Mouse (Mus musculus) fat pad, adult 2 months (tissue): ENCODE measurements around the gene Pdia4.
"Not testable (repeated sequence)": the region's sequence is repeated elsewhere in the genome, so short reads cannot be mapped to it uniquely, and the experiment has no call there.

Experiments
- DNase-seq: peaks from one replicate; pipeline ENCODE4 v3.0.0-alpha.2; 2011; ENCODE audit warnings: low read depth, low spot score; ENCODE audit errors: extremely low read depth

Gene Pdia4

GRCm38 (mm10) chr6:47813257-47813878 lies at the start of gene Pdia4:
Gene Pdia4 (minus strand): TSS chr6:47813430.
- DNase-seq = peak; percentile 92

- DNase-seq = not testable (repeated sequence)
Measured at GRCm38 (mm10) chr6:47857729-47858128, 44.5 kb upstream of the Pdia4 start.

GRCm38 (mm10) chr6:47857241-47857640 lies 44.0 kb upstream of the Pdia4 start:
- DNase-seq = no peak

- DNase-seq = no peak
Measured at GRCm38 (mm10) chr6:47845779-47846178, 32.5 kb upstream of the Pdia4 start.

GRCm38 (mm10) chr6:47842337-47842736 lies 29.1 kb upstream of the Pdia4 start:
- no peak for DNase-seq

GRCm38 (mm10) chr6:47841831-47842230 lies 28.6 kb upstream of the Pdia4 start:
- no peak for DNase-seq

- no peak for DNase-seq
Measured at GRCm38 (mm10) chr6:47841077-47841476, 27.8 kb upstream of the Pdia4 start.

GRCm38 (mm10) chr6:47837630-47838029 lies 24.4 kb upstream of the Pdia4 start:
- DNase-seq = no peak

- DNase-seq = no peak
Measured at GRCm38 (mm10) chr6:47835984-47836521, 22.8 kb upstream of the Pdia4 start.

- DNase-seq = no peak
Measured at GRCm38 (mm10) chr6:47835482-47835983, 22.3 kb upstream of the Pdia4 start, which contains the start of gene Zfp398. Gene Zfp398 (plus strand): TSS chr6:47835661.

GRCm38 (mm10) chr6:47832220-47832619 lies 19.0 kb upstream of the Pdia4 start:
- no peak for DNase-seq

- no peak for DNase-seq
Measured at GRCm38 (mm10) chr6:47830104-47831078, 17.2 kb upstream of the Pdia4 start, which contains the start of gene Zfp786. Gene Zfp786 (minus strand): TSS chr6:47830867.

- no peak for DNase-seq
Measured at GRCm38 (mm10) chr6:47828950-47829349, 15.7 kb upstream of the Pdia4 start.

GRCm38 (mm10) chr6:47827462-47827861 lies 14.2 kb upstream of the Pdia4 start:
- no peak for DNase-seq

GRCm38 (mm10) chr6:47824241-47824640 lies 11.0 kb upstream of the Pdia4 start:
- no peak for DNase-seq

GRCm38 (mm10) chr6:47821776-47822175 lies 8.5 kb upstream of the Pdia4 start:
- no peak for DNase-seq

- DNase-seq = no peak
Measured at GRCm38 (mm10) chr6:47821236-47821635, 8.0 kb upstream of the Pdia4 start.

- no peak for DNase-seq
Measured at GRCm38 (mm10) chr6:47819626-47820325, 6.5 kb upstream of the Pdia4 start.

GRCm38 (mm10) chr6:47818721-47819120 lies 5.5 kb upstream of the Pdia4 start:
- no peak for DNase-seq

- DNase-seq = no peak
Measured at GRCm38 (mm10) chr6:47816151-47816550, 2.9 kb upstream of the Pdia4 start.
